Mouse (Mus musculus) right cerebral cortex, postnatal 10 days (tissue): ENCODE data around the gene Lin7c.

ENCODE experiments used
- DNase-seq, 2 experiments: peaks; one replicate each; pipeline ENCODE4 v3.0.0; 2021; ENCODE audit warnings: low spot score in 2 of 2

The Lin7c gene

GRCm38 (mm10) chr2:109916782-109917495 lies 26.3 kb downstream of the Lin7c start:
- no peak for DNase-seq

- DNase-seq = peak; percentile 95 to 96
These were observed 27.1 kb downstream of the Lin7c start, which contains the start of gene Lgr4 for GRCm38 (mm10) chr2:109917496-109918413. Gene Lgr4 (plus strand): TSS chr2:109917647.

GRCm38 (mm10) chr2:109918592-109919262 lies 28.1 kb downstream of the Lin7c start:
- no peak for DNase-seq

DNA sequence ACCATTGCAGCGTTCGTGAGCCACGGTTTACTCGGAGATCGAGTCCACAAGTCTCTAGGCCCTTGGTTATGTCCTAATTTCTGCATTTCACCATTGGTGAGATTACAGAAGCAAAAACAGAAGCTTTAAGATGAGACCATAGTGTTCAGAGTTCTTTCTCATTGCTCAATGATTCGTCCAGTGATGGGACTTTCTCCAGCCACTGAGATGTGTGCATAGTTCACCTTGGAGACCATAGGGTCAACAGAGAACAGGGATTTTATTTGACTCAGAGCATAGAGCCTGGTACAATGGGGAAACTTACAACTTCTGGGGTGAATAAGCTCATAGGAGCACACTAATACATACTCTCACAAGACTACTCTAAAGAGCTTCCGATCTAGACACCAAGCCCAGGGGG lies 29.8 kb downstream of the Lin7c start:
- DNase-seq = no peak

GRCm38 (mm10) chr2:109921298-109922035 lies 30.8 kb downstream of the Lin7c start:
- no peak for DNase-seq

GRCm38 (mm10) chr2:109922306-109922705 lies 31.7 kb downstream of the Lin7c start:
- DNase-seq = no peak

DNA sequence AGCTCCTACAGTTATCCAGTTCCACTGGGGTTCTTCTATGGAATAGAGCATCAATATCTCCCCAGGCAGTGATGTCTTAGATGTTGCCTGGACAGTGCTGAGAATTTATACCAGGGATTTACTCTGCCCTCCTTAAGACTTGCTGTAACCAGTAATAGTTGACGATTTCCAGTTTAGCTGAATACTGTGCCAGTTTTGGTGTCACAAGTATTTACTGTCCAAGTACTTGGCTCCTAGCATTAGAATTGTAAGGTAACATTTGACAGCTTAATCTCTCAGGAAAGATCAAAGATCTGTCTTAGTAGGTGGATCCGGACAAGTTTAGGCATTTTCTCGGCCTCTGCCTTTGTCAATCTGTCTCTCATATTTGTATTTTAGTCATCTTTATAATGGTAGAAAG lies 32.4 kb downstream of the Lin7c start:
- no peak for DNase-seq

DNA sequence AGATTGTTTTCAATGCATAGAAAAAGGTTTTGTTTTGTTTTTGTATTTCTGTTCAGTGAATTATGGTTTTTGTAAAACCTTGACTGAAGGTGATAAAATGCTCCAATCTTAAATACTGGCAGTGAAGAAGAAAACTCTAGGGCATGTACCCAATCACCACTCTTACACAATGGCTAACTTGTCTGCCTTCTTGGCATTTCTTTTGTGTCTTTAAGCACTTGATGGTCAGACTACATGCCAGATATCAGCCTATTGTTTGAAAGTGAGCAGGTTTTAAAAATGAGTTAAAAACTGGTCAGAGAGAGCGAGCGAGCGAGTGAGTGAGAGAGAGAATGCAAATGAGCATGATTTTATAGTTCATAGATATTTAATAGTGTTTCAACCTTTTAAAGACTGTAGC lies 33.3 kb downstream of the Lin7c start:
- no peak for DNase-seq

DNA sequence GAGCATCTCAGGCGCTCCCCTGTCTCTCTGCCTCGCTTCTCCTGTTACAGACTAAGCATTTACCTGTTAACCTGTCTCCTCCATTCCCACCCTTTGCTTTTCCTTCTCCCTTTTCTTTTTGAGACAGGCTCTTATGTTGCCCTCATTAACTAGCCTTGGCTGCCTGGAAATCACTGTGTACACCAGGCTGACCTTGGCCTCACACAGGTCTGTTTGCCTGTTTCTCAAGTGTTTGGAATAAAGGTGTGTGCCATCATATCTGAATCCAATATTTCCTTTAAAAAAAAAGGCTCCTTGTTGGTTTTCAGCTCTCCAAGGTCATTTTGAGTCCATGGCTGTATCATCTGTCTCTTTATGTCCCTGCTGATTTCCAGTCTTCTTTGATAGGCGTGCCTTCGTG lies 36.3 kb downstream of the Lin7c start:
- no peak for DNase-seq

DNA sequence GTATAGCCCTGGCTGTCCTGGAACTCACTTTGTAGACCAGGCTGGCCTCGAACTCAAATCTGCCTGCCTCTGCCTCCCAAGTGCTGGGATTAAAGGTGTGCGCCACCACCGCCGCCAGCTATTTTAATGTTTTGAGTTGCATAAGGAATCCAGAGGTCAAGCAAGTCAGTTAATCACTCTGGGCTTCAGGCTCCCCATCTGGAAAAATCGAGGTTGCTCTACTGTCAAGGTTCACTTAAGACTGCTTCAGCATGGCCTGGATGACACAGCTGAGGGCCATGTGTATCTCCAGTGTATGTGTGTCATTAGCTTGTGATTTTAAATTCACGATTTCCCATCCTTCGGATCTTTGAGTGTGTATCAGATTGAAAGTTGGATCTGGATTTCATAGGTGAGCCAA lies 36.8 kb downstream of the Lin7c start:
- no peak for DNase-seq

GRCm38 (mm10) chr2:109927876-109928275 lies 37.2 kb downstream of the Lin7c start:
- no peak for DNase-seq

DNA sequence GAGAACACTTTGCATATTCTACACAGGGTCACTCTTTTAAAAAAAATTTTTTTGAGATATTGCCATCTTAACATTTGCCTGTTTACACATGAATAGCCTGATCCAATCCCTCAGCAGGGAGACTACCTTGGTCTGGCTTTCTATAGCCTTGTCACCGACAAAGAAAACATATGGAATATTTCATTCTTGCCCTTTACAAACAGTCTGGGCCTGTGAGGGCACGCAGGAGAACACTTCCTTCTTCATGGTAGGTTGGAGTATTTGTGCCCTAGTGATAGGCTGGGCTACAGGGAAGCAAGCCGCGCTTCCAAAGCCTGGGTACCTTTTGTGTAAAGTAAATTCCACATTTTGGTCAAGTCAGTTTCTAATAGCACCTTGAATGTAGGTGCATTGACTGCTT lies 38.1 kb downstream of the Lin7c start:
- DNase-seq = no peak

DNA sequence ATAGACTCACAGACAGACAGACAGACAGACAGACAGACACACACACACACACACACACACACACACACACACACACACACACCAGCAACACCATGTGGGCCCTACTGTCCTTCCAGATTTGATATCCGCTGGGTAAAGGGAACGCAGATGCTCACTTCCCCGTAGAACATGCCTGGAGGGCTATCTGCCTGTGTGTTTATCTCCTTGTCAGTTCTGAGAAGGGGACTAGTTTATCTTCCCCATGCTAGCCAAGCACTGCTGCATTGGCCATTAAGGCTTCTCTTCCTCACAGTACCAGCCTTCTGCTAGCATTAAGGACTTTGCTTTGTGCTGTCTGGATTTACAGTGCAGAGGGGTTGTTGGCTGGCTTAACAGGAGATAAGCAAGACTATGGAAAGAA lies 38.6 kb downstream of the Lin7c start:
- DNase-seq = no peak

- DNase-seq = no peak
These were observed 39.7 kb downstream of the Lin7c start for GRCm38 (mm10) chr2:109930366-109930765.

DNA sequence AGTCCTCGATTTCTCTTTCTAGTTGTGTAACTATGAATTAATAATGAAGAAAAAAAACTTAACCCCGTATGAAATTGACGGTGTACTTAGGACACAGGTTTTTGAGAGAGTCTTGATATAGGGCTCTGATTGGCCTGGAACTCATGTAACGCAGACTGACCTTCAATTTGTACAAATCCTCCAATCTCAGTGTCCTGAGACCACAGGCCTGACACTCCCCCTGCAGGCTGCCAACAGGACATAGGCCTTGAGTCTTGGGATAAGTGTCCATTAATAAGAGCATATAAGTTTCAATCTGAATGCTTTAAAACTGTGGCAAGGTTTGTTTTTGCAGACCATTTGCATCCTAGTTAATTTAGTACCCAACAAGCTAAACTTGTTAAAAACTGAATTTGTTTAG lies 40.1 kb downstream of the Lin7c start:
- no peak for DNase-seq

DNA sequence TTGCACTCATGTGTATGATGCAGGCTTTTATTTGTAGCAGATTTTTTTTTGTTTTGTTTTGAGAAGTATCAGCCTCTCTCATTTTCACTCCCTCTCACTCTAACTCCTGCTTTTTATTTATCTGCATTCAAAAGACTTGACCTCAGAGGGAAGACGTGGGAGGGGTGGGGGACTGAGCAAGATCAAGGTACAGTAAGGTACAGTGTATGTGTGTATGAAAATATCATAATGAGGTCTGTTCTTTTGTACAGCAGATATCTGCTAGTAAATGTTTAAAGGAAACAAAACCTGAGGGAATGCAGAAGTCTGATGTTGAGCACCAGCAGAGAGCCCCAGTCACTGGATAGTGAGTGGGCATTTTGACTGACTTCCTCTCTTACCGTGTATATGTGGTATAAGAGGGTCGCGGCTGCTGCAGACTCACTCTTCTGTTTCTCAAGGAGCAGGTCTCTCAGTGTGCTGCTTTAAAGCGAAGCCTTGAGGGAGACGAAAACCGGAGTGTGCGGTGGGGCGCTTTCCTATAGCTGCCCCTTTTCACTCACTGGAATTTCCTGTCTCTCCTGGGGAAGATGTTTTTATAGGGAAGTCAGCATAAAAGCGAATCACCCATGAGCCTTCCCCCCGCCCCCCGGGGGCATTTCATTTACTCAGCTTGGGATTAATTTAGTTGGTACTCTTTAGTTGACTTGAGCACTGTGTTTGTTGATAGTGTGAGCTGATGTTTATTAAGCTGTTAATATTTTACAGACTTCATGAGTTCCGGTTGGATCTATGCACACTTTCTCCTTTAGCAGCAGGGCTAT lies 41.5 kb downstream of the Lin7c start:
- DNase-seq = no peak

- no peak for DNase-seq
These were observed 42.5 kb downstream of the Lin7c start for GRCm38 (mm10) chr2:109933151-109933550.

DNA sequence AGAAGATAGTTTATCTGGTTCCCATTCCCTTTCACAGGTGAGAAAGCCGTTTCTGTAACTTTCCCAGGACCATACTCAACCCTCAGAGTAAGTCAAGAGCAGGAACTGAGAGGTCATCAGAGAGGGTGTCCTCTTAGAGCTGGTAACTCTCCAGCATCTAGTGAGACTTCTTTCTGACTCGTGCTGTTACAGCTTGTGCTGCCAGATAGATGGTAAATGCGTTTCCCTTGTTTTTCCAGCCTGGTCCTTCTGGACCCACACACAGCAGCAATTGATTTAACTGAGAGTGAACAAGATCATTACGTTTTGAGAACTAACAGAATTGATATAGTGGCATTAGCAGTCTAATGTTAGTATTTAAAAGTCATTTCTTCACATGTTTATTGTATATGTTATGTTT lies 43.4 kb downstream of the Lin7c start:
- no peak for DNase-seq

GRCm38 (mm10) chr2:109935194-109935593 lies 44.5 kb downstream of the Lin7c start:
- DNase-seq = no peak

DNA sequence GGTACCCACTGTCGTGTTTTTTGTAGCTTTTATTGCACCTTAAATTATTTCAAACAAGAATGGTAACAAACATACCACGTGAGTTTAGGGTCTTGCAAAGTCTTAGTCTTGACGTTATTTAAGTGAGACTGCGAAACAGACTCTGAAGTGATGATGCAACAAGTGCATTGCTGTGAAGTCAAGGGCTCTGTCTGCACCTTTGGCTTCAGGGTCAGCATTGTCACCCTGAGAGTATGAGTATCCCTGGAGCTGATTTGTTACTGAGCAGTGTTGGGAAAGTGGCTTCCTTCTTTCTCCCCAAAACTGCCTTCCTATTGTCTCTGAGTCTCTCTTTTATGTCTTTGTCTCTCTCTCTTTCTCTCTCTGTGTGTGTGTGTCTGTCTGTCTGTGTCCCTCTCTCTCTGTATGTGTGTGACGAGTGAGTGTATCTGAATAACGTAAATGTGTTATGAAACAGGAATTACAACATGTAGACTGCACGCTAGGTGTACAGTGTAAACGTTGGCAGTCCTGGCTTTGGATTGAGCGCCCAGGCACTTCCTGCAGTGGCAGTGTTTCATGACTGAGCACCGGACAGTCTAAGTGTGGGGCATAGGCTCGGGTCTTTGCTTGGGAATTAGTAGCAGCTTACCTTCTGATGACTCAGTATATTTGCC lies 45.2 kb downstream of the Lin7c start:
- DNase-seq = no peak

DNA sequence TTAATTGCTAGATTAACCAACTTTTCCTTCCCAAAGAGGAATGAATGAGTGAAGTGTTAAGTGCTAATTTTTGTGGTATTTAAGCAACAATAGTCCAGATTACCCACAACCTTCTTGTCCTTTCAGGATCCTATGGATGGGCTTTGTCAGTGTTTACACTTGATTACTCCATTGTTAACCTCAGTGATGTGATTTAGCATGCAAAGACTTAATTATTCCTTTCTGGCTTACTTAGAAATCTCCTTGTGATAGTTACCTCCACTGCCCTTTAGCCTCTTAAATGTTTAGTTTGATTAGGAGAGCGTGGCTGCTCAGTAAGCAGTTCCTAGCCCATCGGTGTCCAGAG lies 45.7 kb downstream of the Lin7c start:
- DNase-seq = no peak
